Mouse (Mus musculus): ENCODE results near the gene Erg.

Gene Erg

DNA sequence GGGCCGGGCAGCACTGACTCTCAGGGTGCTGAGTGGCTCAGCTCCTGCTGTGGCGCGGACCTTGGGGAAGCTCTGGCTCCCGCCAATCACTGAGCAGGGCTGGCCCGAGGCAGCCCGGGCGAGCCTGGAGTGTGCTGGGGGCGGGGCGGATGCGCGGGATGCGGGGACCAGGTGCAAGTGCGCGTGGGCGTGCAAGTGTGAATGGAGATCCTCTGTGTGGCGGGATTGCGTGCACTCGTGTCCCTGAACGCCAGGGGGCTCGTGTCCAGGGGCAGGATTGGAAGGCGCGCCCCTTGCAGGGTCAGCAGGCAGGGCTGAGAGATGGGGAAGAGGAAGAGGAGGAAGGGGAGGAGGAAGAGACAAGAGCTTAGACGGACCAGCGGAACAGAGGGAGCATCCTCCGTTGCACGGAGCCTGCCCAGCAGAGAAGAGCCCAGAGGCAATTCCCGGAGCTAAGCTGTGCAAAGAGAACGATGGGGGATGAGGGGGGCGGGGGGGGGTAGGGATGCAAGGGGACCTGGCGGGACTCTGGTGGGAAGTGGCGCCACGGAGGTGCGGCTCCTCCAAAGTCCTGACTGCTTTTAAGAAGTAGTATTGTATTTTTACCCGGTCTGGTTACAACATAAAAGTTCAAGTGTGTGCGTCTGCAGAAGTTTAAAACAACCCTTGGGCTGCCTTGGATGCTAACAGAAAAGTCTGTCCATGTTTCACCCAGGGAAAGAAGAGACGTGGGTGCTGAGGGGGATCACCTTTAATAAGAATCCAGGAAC is 667 bp downstream of the Erg start:
- DNase-seq (ENCODE audit: low spot score in 2 of 2): peak in 1 of 2 experiments; percentile 22

DNA sequence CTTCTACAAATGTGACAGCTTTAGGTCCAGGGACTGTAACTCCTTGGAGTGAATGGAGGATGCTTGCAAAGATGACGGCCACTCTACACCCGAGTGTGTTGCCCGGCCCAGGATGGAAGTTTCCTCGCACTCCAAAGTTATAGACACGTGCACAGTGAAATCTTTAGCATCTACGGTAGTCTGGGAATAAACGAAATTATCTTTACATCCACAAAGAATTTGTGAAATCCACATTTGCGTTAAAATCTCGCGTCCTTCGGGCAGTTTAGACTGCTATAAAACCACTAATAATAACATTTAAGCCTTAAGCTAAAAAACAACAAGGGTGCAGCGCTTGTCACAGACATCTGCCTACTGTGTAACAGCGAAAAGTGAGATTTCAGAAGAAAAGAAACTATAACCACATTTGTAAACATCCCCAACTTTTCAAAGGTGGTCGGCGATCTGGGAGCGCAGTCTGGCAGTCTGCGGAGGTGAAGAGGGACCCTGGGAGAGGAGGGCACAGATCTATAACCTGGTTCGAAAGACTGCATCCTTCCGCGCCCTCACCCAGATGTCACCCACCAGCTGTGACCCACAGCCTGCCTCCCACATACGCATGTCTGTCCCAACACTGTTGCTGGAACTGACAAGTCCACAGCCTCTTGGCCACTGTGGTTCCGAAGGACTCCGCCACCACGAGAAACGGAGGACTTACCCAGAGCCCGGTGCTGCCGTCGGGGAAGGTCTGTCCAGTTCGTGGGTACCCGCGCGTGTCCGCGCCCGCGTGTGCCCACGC is 1.5 kb downstream of the Erg start:
- no peak for DNase-seq (ENCODE audit: low spot score in 2 of 2)

DNA sequence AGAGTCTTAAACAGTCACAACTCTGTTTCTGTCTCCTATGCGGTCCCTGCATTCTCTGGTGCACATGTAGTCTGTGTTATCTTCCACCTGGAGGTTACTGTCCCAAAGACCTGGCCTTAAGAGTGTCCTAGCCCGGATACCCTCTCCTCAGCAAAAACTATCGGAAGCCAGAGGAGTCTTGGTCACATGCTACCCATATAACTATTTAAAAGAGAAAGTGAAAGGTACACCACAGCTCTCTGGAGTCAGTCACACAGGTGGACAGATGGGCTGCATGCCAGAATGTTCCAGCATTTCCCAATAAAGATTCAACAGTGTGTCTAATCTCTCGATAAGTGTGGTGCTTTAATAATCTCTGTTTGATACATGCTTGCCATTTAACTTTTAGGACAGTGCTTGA is 7.1 kb downstream of the Erg start:
- DNase-seq (ENCODE audit: low spot score in 2 of 2): no peak

DNA sequence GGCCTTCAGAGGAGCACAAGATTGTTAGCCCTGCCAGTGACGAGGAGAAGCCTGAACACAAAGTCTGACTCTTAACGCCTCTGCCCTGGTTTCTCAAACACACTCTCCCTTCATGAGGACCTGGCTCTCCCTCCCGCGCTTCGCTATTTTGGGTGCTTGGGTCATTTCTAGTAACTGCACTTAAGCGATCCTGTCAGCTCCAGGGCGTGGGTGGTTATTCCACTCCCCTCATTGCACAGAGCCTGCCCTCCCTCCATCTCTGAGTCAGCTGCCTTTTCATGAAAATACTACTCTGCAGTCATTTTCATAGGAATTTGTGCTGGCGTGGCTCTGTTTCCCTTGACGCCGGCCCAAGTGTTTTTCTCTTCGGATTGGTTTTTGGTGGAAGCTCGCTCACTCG is 13.2 kb downstream of the Erg start:
- peak in 1 of 2 experiments; percentile 20 for DNase-seq (ENCODE audit: low spot score in 2 of 2)

DNA sequence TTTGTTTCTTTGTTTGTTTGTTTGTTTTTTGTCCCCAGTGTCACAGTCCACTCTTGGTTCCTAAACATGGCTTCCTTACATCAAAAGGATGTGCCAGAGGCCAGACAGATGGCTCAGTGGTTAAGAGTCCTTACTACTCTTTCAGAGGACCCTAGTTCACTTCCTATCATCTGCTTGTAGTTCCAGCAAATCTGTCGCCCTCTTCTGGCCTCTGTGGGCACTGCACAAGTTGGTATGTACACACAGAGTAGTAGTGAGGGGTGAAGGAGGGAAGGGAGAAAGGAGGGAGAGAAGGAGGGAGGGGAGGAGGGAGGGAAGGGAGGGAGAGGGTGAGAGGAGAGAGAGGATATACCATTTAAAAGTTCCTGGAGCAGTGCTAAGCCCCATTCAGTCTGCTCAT is 15.8 kb downstream of the Erg start:
- DNase-seq (ENCODE audit: low spot score in 2 of 2): no peak

DNA sequence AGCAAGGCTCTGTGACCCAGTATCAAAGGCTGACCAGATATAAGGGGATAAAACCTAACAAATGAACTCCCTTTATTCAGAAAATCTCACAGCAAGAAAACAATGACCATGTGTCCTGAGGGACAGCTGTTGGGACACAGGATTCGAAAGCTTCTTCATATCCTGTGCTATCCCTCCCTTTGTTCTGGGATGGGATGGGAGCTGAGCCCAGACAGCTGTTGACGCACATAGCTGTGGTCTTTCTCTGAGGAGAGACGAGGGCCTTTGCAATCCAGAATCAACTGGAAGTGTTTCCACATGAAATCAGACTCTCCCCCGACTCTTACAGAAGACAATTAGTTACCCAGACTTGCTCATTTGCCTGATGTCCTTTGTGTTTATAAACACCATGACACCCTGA is 29.6 kb downstream of the Erg start:
- DNase-seq (ENCODE audit: low spot score in 2 of 2): no peak

DNA sequence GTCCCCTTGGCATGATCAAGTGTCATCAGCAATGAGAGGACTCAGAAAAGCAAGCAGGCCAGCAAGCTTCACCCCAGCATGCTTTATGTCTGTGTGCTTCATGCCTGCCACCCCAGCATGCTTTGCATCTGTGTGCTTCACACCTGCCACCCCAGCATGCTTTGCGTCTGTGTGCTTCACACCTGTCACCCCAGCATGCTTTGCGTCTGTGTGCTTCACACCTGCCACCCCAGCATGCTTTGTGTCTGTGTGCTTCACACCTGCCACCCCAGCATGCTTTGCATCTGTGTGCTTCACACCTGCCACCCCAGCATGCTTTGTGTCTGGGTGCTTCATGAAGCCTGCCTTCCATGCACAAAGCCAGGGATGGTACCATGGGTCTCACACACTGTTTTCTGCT is 33.3 kb downstream of the Erg start:
- no peak for DNase-seq (ENCODE audit: low spot score in 2 of 2)

DNA sequence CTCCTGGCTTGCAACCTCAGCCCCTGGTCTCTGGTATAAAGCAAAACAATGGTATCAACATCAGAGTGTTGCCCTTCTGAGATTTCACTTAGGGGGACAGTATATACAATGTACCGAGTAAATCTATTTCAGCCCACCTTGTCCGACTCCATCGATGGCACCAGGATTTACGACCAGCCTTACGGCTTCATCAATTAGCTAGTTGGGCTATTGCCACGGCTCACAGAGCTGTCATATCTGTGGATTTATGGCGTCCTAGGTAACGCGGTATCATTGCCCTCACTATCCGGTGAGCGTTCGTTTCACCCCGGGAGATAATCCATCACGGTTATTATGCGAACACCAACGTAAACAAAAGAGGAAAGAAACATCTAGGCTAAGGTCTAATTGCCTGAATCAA is 33.9 kb downstream of the Erg start:
- DNase-seq (ENCODE audit: low spot score in 2 of 2): no peak

DNA sequence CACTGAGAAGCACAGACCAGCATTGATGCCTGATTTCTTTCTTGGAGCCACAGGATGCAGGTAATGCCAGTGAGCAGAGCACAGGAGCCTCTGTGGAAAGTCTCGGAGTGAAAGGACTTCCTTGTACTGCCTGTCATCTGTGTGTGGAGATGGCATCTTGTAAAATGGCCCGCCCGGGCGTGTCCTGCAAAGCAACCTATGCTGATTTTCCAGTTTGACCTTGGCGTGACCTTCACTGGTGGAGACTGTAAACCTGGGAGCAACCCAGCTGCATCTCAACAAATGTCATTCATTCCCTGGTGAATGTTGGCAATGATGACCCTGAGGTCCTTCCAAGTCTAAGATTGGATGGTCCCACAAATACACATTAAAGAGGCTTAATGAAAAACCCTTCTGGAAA is 35.9 kb downstream of the Erg start:
- no peak for DNase-seq (ENCODE audit: low spot score in 2 of 2)

DNA sequence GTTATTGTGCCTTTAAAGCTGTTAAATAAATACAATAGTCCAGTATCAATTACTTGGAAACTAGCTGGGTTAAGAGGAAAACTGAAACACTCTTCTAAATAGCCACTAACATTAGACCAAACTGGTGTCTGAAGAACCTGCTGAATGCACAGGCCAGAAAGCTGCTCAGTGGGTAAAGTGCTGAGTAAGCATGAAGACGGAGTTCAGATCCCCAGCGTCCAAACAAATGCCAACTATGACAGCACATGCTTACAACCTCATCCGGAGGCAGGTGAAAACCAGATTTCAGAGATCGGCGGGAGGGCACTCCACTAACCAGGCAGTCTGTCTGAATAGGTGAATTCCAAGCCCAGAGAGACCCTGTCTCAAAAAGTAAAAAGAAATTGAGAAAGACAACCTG is 41.6 kb downstream of the Erg start:
- no peak for DNase-seq (ENCODE audit: low spot score in 2 of 2)

DNA sequence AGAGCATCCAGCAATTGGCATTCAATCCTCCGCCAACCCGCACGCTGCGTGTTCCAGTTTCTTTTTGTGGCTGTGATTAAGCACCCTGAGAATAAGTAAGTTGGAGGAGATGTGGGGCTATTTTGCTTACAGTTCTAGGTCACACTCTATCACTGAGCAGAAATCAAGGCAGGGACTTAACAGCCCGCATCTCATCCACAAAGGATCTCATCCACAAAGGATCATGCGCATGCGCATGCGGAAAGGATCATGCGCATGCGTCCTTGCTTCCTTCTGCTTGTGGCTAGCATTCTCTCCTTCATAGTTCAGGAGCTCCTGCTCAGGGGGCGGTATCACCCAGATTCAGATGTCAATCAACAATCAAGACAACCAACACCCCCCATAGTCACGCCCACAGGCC is 42.9 kb downstream of the Erg start:
- DNase-seq (ENCODE audit: low spot score in 2 of 2): no peak

DNA sequence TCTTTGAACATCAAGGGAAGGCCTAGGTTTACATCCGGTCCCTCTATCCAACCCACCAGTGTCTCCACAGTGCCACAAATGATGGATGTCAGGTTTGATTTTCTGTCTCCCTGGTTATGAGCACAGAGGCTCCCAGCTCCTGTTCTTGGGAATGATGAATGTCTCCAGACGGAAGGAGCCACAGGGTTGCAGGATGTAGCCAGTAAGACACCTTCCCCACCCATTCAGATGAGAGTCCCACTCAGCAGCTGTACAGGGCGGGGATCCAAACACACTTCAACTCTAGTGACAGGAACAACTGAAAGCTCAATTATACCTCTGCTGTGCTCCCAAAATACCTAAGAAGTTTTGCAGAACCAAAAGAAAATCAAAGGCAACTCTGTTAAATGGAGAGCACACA is 51.2 kb downstream of the Erg start:
- DNase-seq (ENCODE audit: low spot score in 2 of 2): no peak

DNA sequence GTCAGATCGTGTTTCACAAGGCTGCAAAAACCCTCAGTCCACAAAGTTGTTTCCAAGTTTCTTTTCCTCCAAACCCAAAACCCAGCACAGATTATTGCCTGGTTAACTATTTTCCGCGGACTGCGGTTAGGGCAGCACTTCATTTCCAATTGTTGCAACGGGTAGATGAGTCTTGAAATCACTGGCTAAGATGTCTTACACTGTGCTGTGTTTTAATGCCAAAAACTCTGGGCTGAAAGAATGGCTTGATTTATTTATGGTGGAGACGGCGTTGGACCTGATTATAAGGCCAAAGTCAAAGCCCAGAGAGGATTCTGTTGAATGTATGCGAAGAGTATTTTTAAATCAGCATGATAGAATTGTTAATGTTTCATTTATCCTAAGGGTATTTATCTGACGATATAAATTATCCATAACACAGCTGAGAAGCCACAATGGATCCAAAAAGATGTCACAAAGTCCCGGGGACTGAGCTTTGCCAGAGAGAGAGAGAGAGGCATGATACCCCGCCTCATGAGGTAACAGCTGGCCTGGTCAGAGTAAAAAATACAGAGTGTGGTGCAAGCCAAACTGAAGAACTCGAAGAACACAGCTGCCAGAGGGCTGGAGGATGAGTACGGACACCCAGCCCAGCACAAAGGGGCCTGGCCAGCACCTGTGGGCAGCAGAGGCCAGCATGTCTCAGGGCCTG is 53.9 kb downstream of the Erg start:
- DNase-seq (ENCODE audit: low spot score in 2 of 2): no peak

DNA sequence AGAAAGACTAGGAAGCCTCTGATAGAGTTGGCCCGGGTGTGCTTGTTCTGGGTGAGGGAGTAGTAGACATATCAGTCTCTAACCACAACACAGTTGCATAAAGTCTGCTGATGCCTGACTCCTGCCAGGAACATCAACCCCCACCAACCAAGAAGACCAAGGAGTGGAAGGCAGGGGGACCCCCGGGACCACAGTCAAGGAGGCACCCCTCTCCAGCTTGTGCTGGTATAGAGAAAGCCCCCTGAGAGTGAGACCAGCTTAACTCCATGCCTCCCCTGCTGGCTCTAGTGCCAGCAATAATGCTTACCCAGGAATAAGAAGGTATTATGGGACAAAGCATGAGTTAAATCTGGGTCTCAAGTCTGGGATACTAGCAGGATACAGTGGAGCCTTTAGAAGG is 58.8 kb downstream of the Erg start:
- DNase-seq (ENCODE audit: low spot score in 2 of 2): no peak

DNA sequence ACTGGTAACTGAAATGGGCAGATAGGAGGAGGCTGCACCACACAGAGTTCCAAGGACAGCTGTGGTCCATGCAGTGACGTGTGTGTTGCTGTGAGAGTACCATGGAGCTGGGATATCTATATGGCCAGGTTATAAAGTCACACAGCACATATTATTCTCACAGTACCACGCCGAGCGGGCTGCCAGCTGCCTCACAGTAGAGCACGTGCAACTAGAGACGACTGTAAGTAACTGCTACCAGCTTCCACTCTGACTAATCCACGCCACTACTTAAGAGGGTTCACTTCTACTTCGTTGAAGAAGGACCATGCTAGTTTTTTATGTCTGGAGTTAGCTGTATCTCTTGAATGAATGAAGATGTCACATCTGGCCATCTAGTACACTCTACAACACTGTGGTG is 66.9 kb downstream of the Erg start:
- DNase-seq (ENCODE audit: low spot score in 2 of 2): no peak

DNA sequence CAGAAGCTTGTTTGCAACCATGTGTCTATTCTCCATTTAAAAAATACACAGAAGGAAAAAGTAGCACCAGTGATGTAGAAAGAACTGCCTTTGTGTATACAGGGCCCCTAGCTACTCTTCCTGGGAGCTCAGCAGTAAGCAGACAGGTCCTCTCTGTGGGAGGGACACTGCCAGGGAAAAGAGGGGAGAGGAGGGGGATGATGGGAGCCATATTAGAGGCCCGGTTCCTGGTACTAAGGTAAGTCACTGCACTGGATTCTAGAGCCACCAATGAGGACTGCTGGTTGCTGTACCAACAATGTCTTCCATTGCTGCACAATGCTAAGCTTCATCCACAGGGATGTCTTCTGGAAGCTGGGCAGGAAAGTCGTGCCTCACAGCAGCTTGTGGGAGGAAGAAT is 80.3 kb downstream of the Erg start:
- DNase-seq (ENCODE audit: low spot score in 2 of 2): no peak

DNA sequence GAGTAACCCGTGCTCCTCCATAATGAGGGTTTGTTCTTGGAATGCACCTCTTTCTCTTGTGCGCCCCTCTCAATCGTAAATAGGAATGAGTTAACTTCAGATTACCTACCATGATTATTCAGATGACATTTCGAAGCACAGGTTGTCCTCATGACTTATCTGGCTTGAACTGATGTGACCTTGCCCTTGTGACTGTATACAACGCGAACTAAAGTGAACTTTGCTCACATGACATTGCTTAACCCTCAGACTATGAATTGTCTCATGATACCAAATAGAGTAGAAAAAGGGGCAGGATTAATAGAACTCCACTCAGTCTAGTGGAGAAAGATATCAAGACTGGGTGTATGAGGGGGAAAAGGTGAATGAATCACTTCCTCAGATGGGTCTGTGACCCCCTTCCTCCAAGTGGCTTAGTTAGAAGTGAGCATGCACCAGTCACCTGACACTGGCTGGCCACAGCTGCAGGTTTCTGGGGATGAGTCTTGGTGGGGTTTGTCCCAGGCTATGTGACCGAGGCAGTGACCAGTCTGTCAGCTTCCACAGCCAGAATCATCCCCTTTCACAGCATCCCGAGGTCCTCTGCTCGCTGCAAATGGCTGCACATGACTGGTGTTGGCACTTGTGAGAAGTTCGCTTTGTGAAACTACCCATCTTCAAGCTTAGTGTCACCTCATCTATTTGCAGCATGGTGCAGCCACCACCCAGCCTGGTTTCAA is 89.7 kb downstream of the Erg start:
- DNase-seq (ENCODE audit: low spot score in 2 of 2): no peak

DNA sequence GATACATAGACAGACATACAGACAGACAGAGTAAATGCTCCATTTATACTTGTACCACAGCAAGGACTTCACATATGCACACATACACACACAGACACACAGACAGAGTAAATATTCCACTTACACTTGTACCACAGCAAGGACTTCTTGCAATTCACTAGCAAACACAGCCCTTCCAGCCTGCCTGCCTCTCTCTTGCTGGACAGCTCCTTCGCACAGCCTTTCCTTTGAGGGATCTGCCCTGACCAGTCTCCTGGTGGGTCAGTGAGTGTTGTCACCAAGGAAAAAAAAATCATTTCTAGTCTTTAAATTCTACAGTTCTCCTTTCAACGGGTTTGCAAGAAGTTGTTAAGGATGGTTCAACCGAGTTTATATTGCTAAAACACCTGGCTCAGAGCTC is 92.3 kb downstream of the Erg start:
- DNase-seq (ENCODE audit: low spot score in 2 of 2): no peak

DNA sequence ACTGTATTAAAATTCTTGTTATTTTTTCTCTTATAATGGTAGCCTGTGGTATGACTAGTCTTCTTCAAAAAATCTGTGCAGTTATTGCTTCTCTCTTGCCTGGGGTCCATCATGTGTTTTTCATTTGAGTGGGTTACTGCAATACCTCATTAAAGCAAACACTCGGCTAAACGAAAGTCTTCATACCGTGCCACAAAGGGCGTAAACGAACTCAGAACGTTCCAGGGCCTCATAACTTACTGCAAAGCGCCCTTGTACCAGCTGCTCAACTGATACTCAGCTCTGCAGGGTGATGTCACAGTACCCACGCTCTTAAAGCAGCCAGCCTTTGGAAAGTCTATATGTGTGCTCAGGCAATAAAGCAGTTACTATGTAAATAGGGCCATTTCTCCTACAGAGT is 93.1 kb downstream of the Erg start:
- no peak for DNase-seq (ENCODE audit: low spot score in 2 of 2)

DNA sequence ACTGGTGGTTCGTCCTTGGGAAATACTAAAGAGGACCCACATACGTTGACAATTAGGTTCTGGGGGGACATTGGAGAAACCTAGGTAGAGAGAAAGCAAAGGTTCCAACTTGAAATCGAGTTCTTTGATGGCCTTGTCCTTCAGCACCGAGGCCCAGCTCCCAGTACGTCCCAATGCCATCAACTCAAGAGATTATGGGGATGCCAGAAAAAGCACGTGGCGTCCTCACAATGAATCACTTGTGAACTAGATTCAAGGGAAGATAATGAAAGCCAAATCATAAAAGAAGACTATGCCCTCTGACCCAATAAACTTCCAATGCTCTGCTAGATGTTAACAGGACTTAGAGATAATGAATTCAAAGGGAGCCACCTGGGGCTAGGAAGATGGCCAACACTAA is 94.2 kb downstream of the Erg start:
- DNase-seq (ENCODE audit: low spot score in 2 of 2): no peak

DNA sequence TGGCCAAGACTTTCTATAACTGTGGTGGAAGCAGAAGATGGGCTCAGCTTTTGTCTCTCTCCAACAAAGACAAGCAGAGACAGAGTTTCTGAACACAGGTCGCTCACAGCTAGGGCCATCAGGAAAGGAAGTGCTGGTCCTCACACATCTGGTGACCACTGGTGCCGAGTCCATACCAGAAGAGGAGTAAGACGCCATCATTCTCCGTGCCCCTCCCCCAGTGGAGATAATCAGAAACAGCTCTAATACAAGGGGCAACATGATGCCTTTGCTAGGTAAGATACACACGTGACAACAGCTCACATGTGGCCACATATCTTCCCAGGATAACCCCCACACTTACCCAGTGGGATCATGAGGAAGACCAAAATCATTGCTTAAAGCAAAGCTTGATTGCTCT is 96.0 kb downstream of the Erg start:
- DNase-seq (ENCODE audit: low spot score in 2 of 2): no peak

DNA sequence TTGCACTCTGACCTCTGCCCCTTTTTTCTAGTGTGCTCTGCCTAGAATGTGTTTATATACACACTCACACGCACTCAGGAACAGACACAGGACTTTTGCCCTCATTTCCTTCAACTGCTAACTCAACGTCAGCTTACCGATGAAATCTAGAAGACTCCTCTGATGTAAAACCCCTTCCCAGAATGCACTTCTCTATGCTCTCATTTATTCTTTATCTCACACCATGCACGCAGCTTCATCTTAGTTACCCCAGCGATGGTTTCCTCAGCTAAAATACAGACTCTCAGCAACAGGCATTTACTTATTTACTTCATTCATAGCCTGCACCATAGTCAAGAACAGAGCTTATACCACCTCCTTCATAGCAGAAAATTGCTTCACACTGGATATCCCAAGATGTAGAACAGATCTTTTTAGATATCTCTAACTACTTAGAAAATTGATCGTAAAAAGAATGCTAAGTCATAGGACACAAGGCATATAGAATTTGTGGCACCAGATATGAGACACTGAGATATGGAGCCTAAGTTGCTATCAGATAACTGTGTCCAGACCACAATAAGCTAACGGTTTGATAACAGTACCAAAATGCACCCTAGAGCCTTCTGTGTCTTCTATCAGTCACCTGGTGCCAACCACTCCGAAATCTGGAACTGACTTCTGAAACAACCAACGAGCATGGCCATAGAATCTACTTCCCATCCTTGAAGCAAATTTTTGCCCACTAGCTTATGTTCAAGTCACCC is 98.6 kb downstream of the Erg start:
- DNase-seq (ENCODE audit: low spot score in 2 of 2): no peak
